Mouse (Mus musculus) liver, adult 2 months (tissue): ENCODE measurements around the gene Pir. TPM values are rescaled to one million over a fixed set of nuclear protein-coding genes. Genes with fewer than 3 reads are reported as not detected.

Experiments used
- DNase-seq: peaks from one replicate; pipeline ENCODE4 v3.0.0-alpha.2; 2011; ENCODE audit warnings: low read depth, low spot score; ENCODE audit errors: extremely low read depth
- H3K27ac ChIP-seq: fragments of 200-500 bp; replicated peaks from 2 replicates; pipeline ENCODE4 v1.5.1; 2012; ENCODE audit warnings: low read depth, mild to moderate bottlenecking, control low read depth, inconsistent platforms, low read length; ENCODE audit not compliant: insufficient read depth
- H3K27me3 ChIP-seq: fragments of 200-500 bp; 2 replicates; pipeline ENCODE4 v1.6.1; 2012; ENCODE audit warnings: mild to moderate bottlenecking, moderate library complexity, low read length, inconsistent platforms; ENCODE audit not compliant: control insufficient read depth, insufficient read depth
- H3K36me3 ChIP-seq: fragments of 200-500 bp; 2 replicates; pipeline ENCODE4 v1.6.1; 2012; ENCODE audit warnings: low read length, inconsistent platforms; ENCODE audit not compliant: control insufficient read depth, insufficient read depth
- H3K4me1 ChIP-seq: fragments of 200-500 bp; 2 replicates; pipeline ENCODE4 v1.6.1; 2011; ENCODE audit warnings: low read length; ENCODE audit not compliant: control insufficient read depth, insufficient read depth
- H3K4me3 ChIP-seq: fragments of 200-500 bp; 2 replicates; pipeline ENCODE4 v1.5.1; 2011; ENCODE audit warnings: low read depth, mild to moderate bottlenecking, control low read depth, low read length, moderate library complexity; ENCODE audit not compliant: insufficient read depth
- H3K79me2 ChIP-seq: fragments of 200-500 bp; 2 replicates; pipeline ENCODE4 v1.6.1; 2012; ENCODE audit warnings: inconsistent platforms, mild to moderate bottlenecking, low read length, moderate library complexity; ENCODE audit not compliant: control insufficient read depth, insufficient read depth
- H3K9ac ChIP-seq: fragments of 200-500 bp; 2 replicates; pipeline ENCODE4 v1.6.1; 2012; ENCODE audit warnings: low read depth, mild to moderate bottlenecking, control low read depth, inconsistent platforms, low read length
- CTCF ChIP-seq: fragments of 200-500 bp; IDR thresholded peaks from 2 replicates; pipeline ENCODE4 v1.5.1; 2011; ENCODE audit warnings: low read depth, low read length, control low read depth
- POLR2A ChIP-seq: fragments of 200-500 bp; IDR thresholded peaks from 2 replicates; pipeline ENCODE4 v1.6.1; 2011; ENCODE audit warnings: low read length, control low read depth; ENCODE audit not compliant: insufficient read depth; ENCODE audit errors: extremely low read depth
- WGBS: fragments of 180-500 bp; shearing (Covaris S2); methylation state at CpG from one replicate; pipeline ENCODE4 v1.1.7; 2018; 5-methylcytosine and 5-hydroxymethylcytosine counted together
- polyA plus RNA-seq: library from polyadenylated mRNA; depleted of rRNA; stranded (reverse); fragments of >200 nt; gene quantifications from 2 replicates; pipeline ENCODE4 v1.2.3, GENCODE M21; 2012
- total RNA-seq: library from RNA; depleted of rRNA; stranded (reverse); fragments of >200 nt; gene quantifications from 2 replicates; pipeline ENCODE4 v1.2.3, GENCODE M21; 2014

The Pir gene
- total and polyA plus RNA-seq, 2 experiments, result 16.3 to 17.6 TPM

DNA sequence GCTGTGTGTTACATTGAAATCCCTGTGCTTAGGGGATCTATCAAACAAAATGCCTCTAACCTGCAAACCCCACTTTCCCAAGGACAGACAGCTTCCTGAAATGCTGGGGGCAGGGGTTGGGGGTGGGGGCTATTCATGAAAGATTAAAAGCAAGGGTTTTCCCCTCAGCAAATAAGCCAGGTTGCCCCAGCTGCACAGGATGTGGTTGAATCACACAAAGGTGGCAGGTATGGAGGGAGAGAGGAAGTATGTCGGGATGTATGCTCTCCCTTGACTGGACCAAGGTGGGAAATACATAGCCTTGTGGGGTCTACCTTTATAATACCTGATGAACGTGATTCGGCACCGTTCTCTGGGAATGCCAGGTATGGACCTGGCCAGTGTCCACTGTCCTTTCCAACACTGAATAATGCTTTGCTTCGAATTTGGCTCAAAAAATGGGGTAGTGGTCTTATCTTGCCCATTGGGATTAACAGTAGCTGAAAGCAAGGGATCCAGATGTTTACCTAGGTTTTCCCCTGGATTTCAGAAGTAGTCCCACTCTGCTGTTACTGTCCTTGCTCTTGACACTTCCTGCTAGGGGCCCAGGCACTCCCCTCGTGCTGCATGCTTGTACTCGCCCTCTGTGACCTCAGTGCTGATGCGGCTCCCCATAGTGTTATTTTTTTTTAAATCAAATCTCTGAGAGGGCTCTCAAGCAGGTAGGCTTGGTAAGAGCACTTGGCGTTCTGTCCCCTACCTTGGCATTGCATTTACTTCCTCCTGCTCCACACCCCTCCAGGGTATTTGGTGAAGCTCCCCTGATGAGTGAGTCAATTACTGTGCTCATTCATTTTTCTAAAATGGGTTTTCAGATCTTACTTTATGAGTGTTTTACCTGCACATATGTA, 137.2 kb downstream of the Pir start:
- 94% methylated on average over 9 of the region's 9 CpGs for WGBS

DNA sequence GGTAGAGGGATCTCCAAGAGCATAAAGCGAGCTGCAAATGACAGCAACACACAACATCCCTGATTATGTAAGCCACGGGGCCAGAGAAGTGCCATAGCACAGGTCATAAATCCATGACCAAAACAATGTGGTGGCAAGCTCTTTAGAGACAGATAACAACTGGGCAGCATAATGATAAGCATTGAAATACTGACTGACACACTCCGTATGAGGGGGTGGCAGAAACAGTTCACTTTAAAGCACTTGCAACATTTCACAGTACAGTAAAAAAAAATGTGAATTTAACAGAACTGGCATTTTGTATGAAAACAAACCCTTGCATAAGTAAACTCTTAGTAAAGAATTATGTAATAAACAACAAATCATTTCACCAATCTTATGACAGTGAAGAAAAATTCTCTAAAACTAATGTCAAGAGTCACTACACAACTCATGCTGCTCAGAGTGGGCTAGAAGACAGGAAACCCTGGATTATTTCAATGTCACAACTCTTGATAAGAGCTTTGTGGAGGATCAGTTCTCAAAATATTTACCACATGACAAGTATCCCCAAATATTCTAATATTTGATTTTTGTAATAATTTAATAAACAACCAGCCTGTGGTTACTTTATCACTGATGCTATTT, 139.2 kb downstream of the Pir start:
- DNase-seq, result no peak
- Histone ChIP-seq H3K27ac (no peak overlapping the region), H3K4me1 (no peaks in the 10 kb centered on the region), H3K36me3 (no peaks in the 10 kb centered on the region), H3K79me2 (no peaks in the 10 kb centered on the region), H3K27me3 (no peaks in the 10 kb centered on the region), H3K4me3 (no peak overlapping the region), H3K9ac (no peak overlapping the region)
- WGBS, result 88% methylated on average over 3 of the region's 3 CpGs
- TF ChIP-seq CTCF, result no peak
- TF ChIP-seq POLR2A, result no peak

More for the DNA sequence above, 137.2 kb downstream of the Pir start:
- Histone ChIP-seq H3K27ac (no peak overlapping the region), H3K27me3 (no peaks in the 10 kb centered on the region), H3K36me3 (no peaks in the 10 kb centered on the region; the same call in 1 of the 2 replicates), H3K4me3 (no peak overlapping the region), H3K4me1 (no peaks in the 10 kb centered on the region), H3K9ac (no peak overlapping the region), H3K79me2 (no peaks in the 10 kb centered on the region)
- TF ChIP-seq POLR2A, result no peak
- no peak for TF ChIP-seq CTCF
- DNase-seq, result no peak

DNA sequence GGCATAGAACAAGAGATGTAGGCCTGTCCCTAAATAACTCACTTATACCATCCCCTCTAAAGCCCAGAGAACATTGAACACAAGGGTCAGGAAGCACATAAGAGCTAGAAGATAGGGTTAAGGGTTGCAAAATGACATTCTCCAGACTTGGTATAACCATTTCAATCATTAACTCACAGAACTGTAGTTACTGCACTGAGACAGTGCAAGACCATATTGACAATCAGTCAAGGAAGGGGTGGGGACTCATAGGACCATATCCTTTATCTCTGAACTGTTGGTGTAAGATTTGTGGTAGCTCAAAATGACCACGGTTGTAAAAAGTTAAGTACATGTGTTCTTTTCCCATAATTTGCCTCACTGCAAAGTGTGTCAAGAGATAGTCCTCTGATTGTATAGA, 141.4 kb downstream of the Pir start:
- WGBS, result 23% methylated on average over 1 of the region's 1 CpGs

DNA sequence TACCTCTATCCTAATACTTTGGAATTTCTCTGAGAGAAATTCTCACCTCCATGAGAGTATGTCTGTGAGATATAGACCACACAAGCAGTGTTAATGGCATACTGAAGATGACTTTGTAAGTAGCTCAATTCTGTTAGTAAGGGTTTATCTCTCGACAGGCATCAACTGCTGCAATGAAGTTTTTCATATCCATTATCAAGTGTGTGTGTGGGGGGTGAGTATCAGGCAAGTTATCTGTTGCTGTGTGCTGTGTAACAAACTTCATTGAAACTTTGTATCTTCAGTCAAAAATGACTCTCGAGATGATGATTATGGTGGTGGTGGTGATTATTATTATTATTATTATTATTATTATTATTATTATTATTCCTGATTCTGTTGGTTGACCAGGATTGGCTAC, 147.6 kb downstream of the Pir start:
- 93% methylated on average over 2 of the region's 2 CpGs for WGBS
- H3K79me2 ChIP-seq, result no peaks in the 10 kb centered on the region
- H3K4me3 ChIP-seq, result no peak overlapping the region
- no peak for DNase-seq
- no peak overlapping the region for H3K27ac ChIP-seq
- TF ChIP-seq POLR2A (no peak), CTCF (no peak)
- H3K27me3 ChIP-seq, result no peaks in the 10 kb centered on the region
- H3K9ac ChIP-seq, result no peak overlapping the region
- no peaks in the 10 kb centered on the region for H3K4me1 ChIP-seq
- no peaks in the 10 kb centered on the region for H3K36me3 ChIP-seq

More for the DNA sequence above, 141.4 kb downstream of the Pir start:
- no peaks in the 10 kb centered on the region for H3K79me2 ChIP-seq
- H3K27ac ChIP-seq, result no peak overlapping the region
- H3K27me3 ChIP-seq, result no peaks in the 10 kb centered on the region
- H3K4me1 ChIP-seq, result no peaks in the 10 kb centered on the region
- no peak for DNase-seq
- H3K4me3 ChIP-seq, result no peak overlapping the region
- TF ChIP-seq CTCF (no peak), POLR2A (no peak)
- H3K36me3 ChIP-seq, result no peaks in the 10 kb centered on the region
- no peak overlapping the region for H3K9ac ChIP-seq

DNA sequence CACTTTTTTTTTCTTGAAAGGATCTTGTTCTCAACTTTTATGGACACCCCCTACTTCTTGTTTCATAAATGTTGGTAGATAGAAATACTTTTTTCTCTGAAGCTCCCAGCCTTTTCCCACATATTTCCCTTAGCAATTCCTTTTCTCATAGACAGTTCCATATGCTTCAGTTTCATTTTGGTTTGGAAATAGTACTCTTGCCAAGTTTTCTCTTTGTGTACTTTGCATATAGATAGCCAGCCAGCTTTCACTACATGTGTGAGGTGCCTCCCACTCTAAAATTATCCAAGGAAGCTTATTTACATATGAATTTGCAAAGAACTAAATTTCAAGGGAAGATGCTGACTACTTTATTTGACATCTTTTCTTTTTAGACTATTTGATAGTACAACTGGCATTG, 148.8 kb downstream of the Pir start:
- H3K4me1 ChIP-seq, result no peaks in the 10 kb centered on the region
- DNase-seq, result no peak
- TF ChIP-seq CTCF (no peak), POLR2A (no peak)
- no peak overlapping the region for H3K27ac ChIP-seq
- H3K27me3 ChIP-seq, result no peaks in the 10 kb centered on the region
- H3K36me3 ChIP-seq, result peaks cover 4% of the 10 kb centered on the region; the same call in 1 of the 2 replicates
- H3K4me3 ChIP-seq, result no peak overlapping the region
- no peak overlapping the region for H3K9ac ChIP-seq
- no peaks in the 10 kb centered on the region for H3K79me2 ChIP-seq

DNA sequence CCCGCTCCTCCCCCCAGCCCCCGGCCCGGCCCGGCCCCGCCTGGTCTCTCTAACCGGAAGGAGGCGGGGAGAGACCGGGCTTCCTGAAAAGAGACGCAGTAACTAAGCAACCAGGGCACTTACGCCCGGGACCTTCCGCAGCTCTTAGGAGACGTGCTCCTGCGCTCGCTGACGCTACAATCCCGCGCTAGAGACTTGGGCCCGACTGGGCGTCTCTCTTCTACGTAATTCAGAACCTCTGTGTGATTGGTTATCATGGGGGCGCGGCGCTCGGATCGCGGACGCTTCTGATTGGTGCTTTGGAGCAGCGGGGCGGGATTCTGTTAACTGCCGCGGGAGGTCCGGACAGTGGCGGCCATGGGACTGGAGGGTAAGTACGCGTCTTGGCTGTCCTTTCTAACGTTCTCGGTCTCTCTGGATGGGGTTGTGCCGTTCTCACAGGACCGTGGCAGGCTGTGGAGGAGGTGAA, 150.3 kb downstream of the Pir start, which contains the start of gene Piga:
Gene Piga (plus strand): TSS at position 317 of the 469 bp plus-strand sequence.
- Histone ChIP-seq H3K4me1 (no peaks in the 10 kb centered on the region), H3K36me3 (peaks cover 6% of the 10 kb centered on the region; the same call in 1 of the 2 replicates), H3K4me3 (peak within 1 kb of the TSS; percentile 74), H3K27ac (peak within 1 kb of the TSS; percentile 76), H3K9ac (peak within 1 kb of the TSS; percentile 82), H3K79me2 (no peaks in the 10 kb centered on the region), H3K27me3 (no peaks in the 10 kb centered on the region)
- 0% methylated on average over 33 of the region's 40 CpGs for WGBS
- peak; percentile 91 for DNase-seq
- peak; percentile 73; the same call in 1 of the 2 replicates for TF ChIP-seq POLR2A
- TF ChIP-seq CTCF, result no peak
